Mouse (Mus musculus) liver, adult 2 months (tissue): ENCODE data around the gene Mgea5.

Experiments used
- CTCF ChIP-seq: fragments of 200-500 bp; IDR thresholded peaks from 2 replicates; pipeline ENCODE4 v1.5.1; 2011; ENCODE audit warnings: low read depth, low read length, control low read depth
- POLR2A ChIP-seq: fragments of 200-500 bp; IDR thresholded peaks from 2 replicates; pipeline ENCODE4 v1.6.1; 2011; ENCODE audit warnings: low read length, control low read depth; ENCODE audit not compliant: insufficient read depth; ENCODE audit errors: extremely low read depth

DNA sequence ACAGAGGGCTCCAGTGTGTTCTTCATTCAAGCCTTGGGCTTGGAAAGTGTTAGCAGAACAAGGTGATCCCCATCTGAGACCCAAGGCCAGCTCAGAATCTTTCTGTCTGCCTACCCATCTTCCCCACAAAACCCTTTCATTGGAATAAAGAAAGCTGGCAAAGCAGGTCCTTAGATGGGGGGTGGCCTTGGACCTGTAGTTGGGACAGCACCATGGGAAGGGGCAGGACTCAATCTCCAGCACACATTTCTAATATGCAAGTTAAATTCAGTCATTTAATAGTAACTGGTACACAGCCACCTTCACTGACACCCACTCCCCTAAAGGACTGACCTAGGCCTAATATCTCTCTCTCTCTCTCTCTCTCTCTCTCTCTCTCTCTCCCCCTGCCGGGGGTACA is 47.4 kb downstream of the Mgea5 start:
- TF ChIP-seq CTCF, result no peak
- no peak for TF ChIP-seq POLR2A
